Mouse (Mus musculus) lung, embryonic 16.5 days (tissue): Measurements from ENCODE around the gene Arid3a. TPM values are rescaled to one million over a fixed set of nuclear protein-coding genes. Genes with fewer than 3 reads are reported as not detected.
A peak's percentile ranks its signal among the peaks of the same experiment; 100 is the strongest.

ENCODE experiments used
- ATAC-seq: fragments of 200-750 bp; cut with Nextera tagmentation; 2 replicates; pipeline ENCODE4 v1.8.0; 2017; ENCODE audit warnings: low read depth, mild to moderate bottlenecking, moderate library complexity
- H3K27ac ChIP-seq: fragments of 300-500 bp; sonication (generic); 2 replicates; pipeline ENCODE4 v1.5.1; 2014; ENCODE audit warnings: mild to moderate bottlenecking, control low read depth, low read length
- H3K27me3 ChIP-seq: fragments of 300-500 bp; sonication (generic); 2 replicates; pipeline ENCODE4 v1.6.1; 2014; ENCODE audit warnings: low read depth, low read length, mixed read lengths; ENCODE audit not compliant: control insufficient read depth, insufficient read depth
- H3K36me3 ChIP-seq: fragments of 300-500 bp; sonication (generic); 2 replicates; pipeline ENCODE4 v1.6.1; 2014; ENCODE audit warnings: low read length; ENCODE audit not compliant: control insufficient read depth, insufficient read depth
- H3K4me1 ChIP-seq: fragments of 300-500 bp; sonication (generic); replicated peaks from 2 replicates; pipeline ENCODE4 v1.6.1; 2014; ENCODE audit warnings: low read length, mixed read lengths; ENCODE audit not compliant: control insufficient read depth, insufficient read depth
- H3K4me2 ChIP-seq: fragments of 300-500 bp; sonication (generic); 2 replicates; pipeline ENCODE4 v1.6.1; 2014; ENCODE audit warnings: low read depth, low read length, control low read depth
- H3K4me3 ChIP-seq: fragments of 300-500 bp; sonication (generic); 2 replicates; pipeline ENCODE4 v1.5.1; 2014; ENCODE audit warnings: mild to moderate bottlenecking, low read length, control low read depth
- H3K9ac ChIP-seq: fragments of 300-500 bp; sonication (generic); 2 replicates; pipeline ENCODE4 v1.6.1; 2014; ENCODE audit warnings: low read length, control low read depth
- H3K9me3 ChIP-seq: fragments of 300-500 bp; sonication (generic); 2 replicates; pipeline ENCODE4 v1.6.1; 2016; ENCODE audit warnings: low read length; ENCODE audit not compliant: control insufficient read depth
- WGBS: fragments of 180-500 bp; shearing (Covaris S2); extraction: QIAGEN DNeasy Blood & Tissue Kit; methylation state at CpG from one replicate; pipeline ENCODE4 v1.1.7; 2014; 5-methylcytosine and 5-hydroxymethylcytosine counted together
- polyA plus RNA-seq: library from polyadenylated mRNA; unstranded; fragments of >200 nt; fragmentation: Nextera tagmentation; extraction: Ambion mirVana; gene quantifications from 2 replicates; pipeline ENCODE4 v1.2.1, GENCODE M21; 2015

The Arid3a gene
- polyA plus RNA-seq, 1 experiment from 2014 or later = 4.8 TPM

DNA sequence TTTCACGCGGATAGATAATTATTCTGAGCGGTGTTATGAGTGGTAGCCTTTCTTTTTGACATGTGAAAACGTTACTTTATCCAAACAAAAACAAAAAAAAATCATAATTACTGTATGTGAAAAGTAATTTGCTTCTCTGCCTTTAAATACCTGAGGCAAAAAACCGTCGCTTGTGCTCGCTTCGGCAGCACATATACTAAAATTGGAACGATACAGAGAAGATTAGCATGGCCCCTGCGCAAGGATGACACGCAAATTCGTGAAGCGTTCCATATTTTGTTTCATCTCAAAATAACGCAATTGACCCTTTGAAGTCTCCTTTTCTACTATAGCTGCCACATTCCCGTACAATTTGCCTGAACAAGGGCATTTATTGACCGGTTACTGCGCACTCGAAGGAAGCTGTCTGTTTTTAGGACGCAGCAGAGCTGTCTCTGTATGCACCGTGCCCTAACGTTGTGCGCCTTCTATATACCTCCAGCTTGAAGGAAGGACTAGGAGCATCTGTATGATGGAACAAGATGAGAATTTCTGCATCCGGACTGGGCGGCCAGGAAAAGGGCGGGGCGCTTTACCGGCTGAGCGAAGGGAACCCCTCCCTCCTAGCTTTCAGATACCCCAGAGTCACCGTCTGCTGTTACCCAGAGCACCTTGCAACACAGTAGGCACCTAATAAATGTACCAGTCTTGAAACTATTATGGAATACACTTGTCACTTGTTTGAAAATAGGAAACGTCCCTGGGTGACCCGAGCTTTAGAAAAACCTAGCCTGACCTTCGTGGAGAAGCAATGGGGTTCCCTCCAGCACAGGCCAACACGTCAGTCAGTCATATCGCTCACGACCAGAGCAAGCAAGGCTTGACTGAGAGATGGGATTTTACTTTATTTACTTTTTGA lies 58.7 kb downstream of the Arid3a start:
- Histone ChIP-seq H3K27ac (peak overlapping the region; percentile 98), H3K4me2 (peak overlapping the region; percentile 95), H3K9ac (peak overlapping the region; percentile 96), H3K36me3 (no peaks in the 10 kb centered on the region), H3K4me1 (peaks cover 47% of the 10 kb centered on the region), H3K9me3 (no peaks in the 10 kb centered on the region), H3K27me3 (no peaks in the 10 kb centered on the region), H3K4me3 (peak overlapping the region; percentile 80)
- WGBS = 2% methylated on average over 35 of the region's 35 CpGs
- no peak for ATAC-seq

DNA sequence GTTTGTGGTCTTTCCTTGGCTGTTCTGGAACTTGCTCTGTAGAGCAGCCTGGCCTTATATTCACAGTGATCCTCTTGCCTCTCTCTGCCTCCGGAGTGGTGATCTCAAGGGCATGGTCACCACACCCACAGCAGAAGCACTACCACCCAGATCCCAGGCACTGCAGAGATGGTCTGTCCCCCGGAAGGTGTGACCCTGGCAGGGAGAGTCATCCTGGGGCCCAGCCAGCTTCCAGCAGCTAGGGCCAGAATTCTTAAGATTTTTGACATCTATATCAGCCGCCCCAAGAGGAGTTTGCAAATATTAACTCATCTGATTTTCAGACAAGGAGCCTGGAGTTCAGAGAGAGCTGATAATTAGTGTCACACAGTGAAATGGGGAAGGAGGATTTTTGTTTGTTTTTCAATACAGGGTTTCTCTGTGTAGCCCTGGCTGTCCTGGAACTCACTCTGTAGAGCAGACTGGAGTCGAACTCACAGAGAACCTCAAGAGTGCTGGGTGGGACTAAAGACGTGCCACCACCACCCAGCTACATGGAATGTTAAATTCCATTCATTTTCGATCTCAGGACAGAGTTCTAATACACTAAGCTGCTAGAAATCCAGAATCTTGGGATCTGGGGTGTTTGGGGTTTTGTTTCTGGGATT lies 59.5 kb downstream of the Arid3a start:
- Histone ChIP-seq H3K4me1 (peaks cover 55% of the 10 kb centered on the region), H3K9me3 (no peaks in the 10 kb centered on the region; the same call in none of the 2 replicates), H3K9ac (peak overlapping the region; percentile 96), H3K27me3 (no peaks in the 10 kb centered on the region), H3K4me2 (peak overlapping the region; percentile 95), H3K4me3 (peak overlapping the region; percentile 80), H3K36me3 (peaks cover 7% of the 10 kb centered on the region), H3K27ac (peak overlapping the region; percentile 98)
- WGBS = 17% methylated on average over 6 of the region's 6 CpGs
- no peak for ATAC-seq

DNA sequence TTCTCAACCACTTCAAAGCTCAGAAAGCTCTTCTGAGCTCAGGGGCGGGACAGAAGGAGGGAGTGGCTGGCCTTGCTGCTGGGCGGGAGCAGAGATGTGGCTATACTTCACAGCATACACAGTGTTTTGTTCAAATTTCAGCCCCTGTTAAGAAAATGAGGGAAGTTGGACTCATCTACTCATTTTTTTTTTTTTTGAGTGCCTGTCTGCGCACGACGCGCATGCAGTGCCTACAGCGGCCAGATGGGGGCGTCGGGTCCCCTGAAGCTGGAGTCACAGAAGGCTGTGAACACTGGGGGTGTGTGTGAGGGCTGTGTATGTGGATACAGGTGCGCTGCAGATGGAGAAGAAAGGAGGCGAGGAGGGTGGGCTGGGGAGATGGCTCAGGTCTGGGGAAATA lies 60.1 kb downstream of the Arid3a start:
- H3K27ac ChIP-seq = peak overlapping the region; percentile 98
- 2% methylated on average over 11 of the region's 11 CpGs for WGBS
- H3K4me2 ChIP-seq = peak overlapping the region; percentile 95
- peaks cover 4% of the 10 kb centered on the region for H3K9me3 ChIP-seq
- peaks cover 55% of the 10 kb centered on the region for H3K4me1 ChIP-seq
- H3K36me3 ChIP-seq = peaks cover 13% of the 10 kb centered on the region
- ATAC-seq = peak; percentile 11; the same call in 1 of the 2 replicates
- no peaks in the 10 kb centered on the region for H3K27me3 ChIP-seq
- peak overlapping the region; percentile 38 for H3K9ac ChIP-seq
- H3K4me3 ChIP-seq = peak overlapping the region; percentile 10; the same call in 1 of the 2 replicates

DNA sequence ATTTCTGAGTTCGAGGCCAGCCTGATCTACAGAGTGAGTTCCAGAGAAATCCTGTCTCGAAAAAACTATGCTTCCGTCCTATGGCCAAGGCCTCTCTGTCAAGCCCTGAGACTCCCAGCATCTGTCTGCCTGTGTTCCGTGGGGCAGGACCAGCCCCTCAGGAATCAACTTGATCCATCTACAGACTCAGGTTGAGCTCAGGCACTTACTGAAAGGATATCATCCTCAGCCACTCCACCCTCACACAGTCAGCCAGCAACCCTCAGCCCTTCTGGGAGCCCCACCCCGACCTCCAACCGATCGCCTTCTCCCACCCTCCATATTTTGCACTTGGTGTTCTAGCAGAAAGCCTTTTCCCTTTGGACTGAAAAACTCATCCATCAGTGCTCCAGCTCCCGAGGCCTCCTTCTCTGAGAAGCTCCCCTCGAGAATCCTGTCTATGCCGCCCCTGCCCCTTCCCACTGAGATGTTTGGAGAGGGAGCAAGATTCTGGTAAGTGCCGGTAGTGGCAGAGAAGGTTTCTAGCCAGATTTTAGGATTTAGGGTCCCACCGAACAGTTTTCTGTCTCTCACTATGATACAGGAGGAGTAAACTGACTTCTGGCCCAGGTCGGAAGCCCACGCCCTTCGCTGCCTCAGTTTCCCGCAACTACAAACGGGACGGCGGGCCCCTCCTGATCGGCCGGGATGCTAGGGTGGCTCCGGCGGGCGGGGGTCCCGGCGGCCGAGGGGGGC lies 61.1 kb downstream of the Arid3a start:
- Histone ChIP-seq H3K4me1 (peaks cover 47% of the 10 kb centered on the region), H3K9me3 (peaks cover 4% of the 10 kb centered on the region)
- 6% methylated on average over 27 of the region's 27 CpGs for WGBS

DNA sequence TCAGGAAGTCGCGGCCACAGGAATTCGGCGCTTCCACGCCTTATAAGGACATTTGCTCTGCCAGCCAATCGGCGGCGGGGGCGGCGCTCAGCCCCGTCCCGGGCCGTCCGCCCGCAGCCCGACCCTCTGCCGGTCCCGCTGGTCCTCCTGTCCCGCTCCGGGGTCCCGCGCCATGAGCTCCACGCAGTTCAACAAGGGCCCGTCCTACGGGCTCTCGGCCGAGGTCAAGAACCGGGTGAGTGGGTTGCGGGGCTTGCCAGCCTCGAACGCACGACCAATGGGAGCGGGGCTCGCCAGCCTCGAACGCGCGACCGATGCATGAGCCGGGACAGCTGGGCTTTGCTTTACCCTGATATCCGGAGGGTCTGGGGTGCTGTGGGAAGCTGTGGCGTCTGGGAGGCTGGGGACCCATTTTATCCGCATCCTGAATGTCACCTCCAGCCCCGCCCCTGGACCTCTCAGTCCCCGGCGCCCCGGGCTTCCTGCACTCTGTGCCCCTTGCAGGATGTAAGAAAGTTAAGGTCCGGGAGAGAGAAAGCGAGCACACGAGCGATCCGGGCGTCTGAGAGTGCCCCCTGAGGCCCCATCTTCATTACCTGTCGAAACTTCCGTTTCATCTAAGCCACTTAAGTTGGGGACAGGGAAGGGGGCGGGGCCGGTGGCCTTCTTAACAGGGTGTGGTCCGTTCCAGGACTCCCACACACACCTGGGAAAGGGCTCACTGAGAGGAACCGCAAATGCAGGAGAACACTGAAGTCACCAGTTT lies 61.8 kb downstream of the Arid3a start, which contains the start of gene Cnn2:
Cnn2 (plus strand) TSS at position 79 of the 766 bp plus-strand sequence.
- peak; percentile 27 for ATAC-seq
- Histone ChIP-seq H3K9ac (peak within 1 kb of the TSS; percentile 93), H3K4me3 (peak within 1 kb of the TSS; percentile 90), H3K4me1 (peaks cover 41% of the 10 kb centered on the region), H3K36me3 (peaks cover 30% of the 10 kb centered on the region), H3K4me2 (peak within 1 kb of the TSS; percentile 67), H3K9me3 (peaks cover 4% of the 10 kb centered on the region), H3K27ac (peak within 1 kb of the TSS; percentile 98), H3K27me3 (no peaks in the 10 kb centered on the region)
- under 1% methylated on average over 59 of the region's 59 CpGs for WGBS

More for the DNA sequence above, 61.1 kb downstream of the Arid3a start:
- no peak for ATAC-seq
- peak overlapping the region; percentile 93 for H3K9ac ChIP-seq
- no peaks in the 10 kb centered on the region for H3K27me3 ChIP-seq
- peaks cover 22% of the 10 kb centered on the region for H3K36me3 ChIP-seq
- peak overlapping the region; percentile 67 for H3K4me2 ChIP-seq
- H3K27ac ChIP-seq = peak overlapping the region; percentile 98
- H3K4me3 ChIP-seq = peak overlapping the region; percentile 90

DNA sequence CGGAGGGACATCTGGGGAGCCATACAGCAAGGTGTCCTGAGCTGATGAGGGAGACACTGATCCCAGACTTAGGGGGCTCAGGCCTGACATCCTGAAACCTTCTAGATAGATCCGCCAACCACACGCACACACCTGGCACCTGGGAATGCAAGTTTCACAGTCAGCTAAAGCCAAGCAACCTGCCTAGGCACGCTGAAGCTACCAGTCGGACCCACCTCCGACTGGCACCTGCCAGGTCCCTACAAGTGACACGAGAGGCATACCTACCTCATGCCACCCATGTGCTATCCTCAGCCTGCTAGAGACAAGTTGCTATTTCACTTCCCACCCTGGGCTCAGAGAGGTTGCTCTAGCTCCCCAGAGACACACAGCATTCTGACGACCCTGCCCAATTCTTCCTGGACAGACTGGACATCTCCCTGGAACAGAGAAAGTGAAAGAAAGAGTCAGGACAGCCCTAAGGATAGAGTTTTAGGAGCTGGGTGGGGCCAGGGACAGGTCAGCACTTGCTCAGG lies 62.5 kb downstream of the Arid3a start:
- Histone ChIP-seq H3K4me3 (peak overlapping the region; percentile 90), H3K27me3 (no peaks in the 10 kb centered on the region), H3K36me3 (peaks cover 36% of the 10 kb centered on the region), H3K4me1 (peaks cover 44% of the 10 kb centered on the region), H3K4me2 (peak overlapping the region; percentile 67), H3K9me3 (peaks cover 4% of the 10 kb centered on the region), H3K9ac (peak overlapping the region; percentile 93), H3K27ac (peak overlapping the region; percentile 98)
- ATAC-seq = no peak
- WGBS = 15% methylated on average over 8 of the region's 8 CpGs

DNA sequence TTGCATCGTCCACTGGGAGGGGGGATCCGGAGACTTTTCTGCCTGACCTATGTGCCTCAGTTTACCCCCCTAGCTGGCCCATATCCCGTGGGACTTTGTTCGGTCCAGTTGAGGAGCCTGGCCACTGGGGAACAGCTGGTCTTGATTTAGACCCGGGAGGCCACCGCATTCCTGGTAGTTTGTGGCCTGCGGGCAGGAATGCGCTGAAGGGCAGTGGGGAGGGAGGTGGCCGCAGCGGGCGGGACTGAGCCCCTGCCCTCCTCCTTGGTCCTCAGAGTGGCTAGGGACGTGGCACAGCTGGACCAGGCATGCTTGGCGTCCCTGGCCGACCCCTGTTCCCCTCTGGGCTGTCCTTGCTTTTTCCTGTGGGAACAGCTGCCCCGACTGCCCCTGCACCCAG lies 63.0 kb downstream of the Arid3a start:
- peak; percentile 40 for ATAC-seq

DNA sequence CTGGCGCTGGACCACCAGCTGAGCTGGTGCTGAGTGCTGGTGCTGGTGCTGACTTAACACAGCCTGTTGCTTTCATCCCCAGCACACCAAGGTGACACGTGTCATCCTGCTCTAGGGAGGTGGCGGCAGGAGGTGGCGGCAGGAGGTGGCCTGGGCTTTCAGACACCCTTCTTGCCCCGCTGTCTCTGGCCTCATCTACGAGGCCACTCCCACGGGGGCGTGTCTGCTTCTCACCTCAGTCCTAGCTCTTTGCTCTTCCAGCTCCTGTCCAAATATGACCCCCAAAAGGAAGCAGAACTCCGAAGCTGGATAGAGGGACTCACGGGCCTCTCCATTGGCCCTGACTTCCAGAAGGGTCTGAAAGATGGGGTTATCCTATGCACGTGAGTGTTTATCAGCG lies 64.3 kb downstream of the Arid3a start:
- Histone ChIP-seq H3K36me3 (peaks cover 45% of the 10 kb centered on the region), H3K4me1 (peaks cover 41% of the 10 kb centered on the region), H3K9ac (no peak overlapping the region), H3K4me3 (0 out of 2 replicates have a peak overlapping the region, but pooled peaks have one; percentile 90), H3K4me2 (peak overlapping the region; percentile 33), H3K9me3 (peaks cover 4% of the 10 kb centered on the region), H3K27me3 (no peaks in the 10 kb centered on the region), H3K27ac (no peak overlapping the region)
- 69% methylated on average over 12 of the region's 12 CpGs for WGBS
- ATAC-seq = no peak

More for the DNA sequence above, 63.0 kb downstream of the Arid3a start:
- peak overlapping the region; percentile 98 for H3K27ac ChIP-seq
- H3K9ac ChIP-seq = peak overlapping the region; percentile 93
- H3K9me3 ChIP-seq = peaks cover 4% of the 10 kb centered on the region
- H3K4me3 ChIP-seq = peak overlapping the region; percentile 90
- peak overlapping the region; percentile 67 for H3K4me2 ChIP-seq
- H3K4me1 ChIP-seq = peaks cover 46% of the 10 kb centered on the region
- no peaks in the 10 kb centered on the region for H3K27me3 ChIP-seq
- WGBS = 15% methylated on average over 15 of the region's 15 CpGs
- H3K36me3 ChIP-seq = peaks cover 41% of the 10 kb centered on the region
